Mouse (Mus musculus) embryonic fibroblast, embryonic 13.5 days (primary cell): Measurements from ENCODE around the gene Pcca. TPM values are rescaled to one million over a fixed set of nuclear protein-coding genes. Genes with fewer than 3 reads are reported as not detected.
"Not testable (repeated sequence)": the region's sequence is repeated elsewhere in the genome, so short reads cannot be mapped to it uniquely, and the experiment has no call there.

Experiments used
- H3K27ac ChIP-seq: 2 replicates; pipeline ENCODE4 v1.5.1; 2012; ENCODE audit warnings: low read length, control low read depth, inconsistent platforms; ENCODE audit not compliant: insufficient read depth
- H3K4me1 ChIP-seq: 2 replicates; pipeline ENCODE4 v1.6.1; 2011; ENCODE audit warnings: low read length; ENCODE audit not compliant: control insufficient read depth, insufficient read depth
- H3K4me3 ChIP-seq: 2 replicates; pipeline ENCODE4 v1.5.1; 2011; ENCODE audit warnings: mild to moderate bottlenecking, control low read depth, low read length; ENCODE audit not compliant: insufficient read depth
- CTCF ChIP-seq: IDR thresholded peaks from 2 replicates; pipeline ENCODE4 v1.5.1; 2011; ENCODE audit warnings: mild to moderate bottlenecking, control low read depth, low read length, moderate library complexity, borderline replicate concordance; ENCODE audit not compliant: insufficient read depth
- POLR2A ChIP-seq: IDR thresholded peaks from 2 replicates; pipeline ENCODE4 v1.6.1; 2011; ENCODE audit warnings: low read depth, mild to moderate bottlenecking, control low read depth, low read length, moderate library complexity
- polyA plus RNA-seq: library from polyadenylated mRNA; stranded (reverse); fragments of >200 nt; gene quantifications from 2 replicates; pipeline ENCODE4 v1.2.4, GENCODE M21; 2011; ENCODE audit warnings: low read depth; ENCODE audit not compliant: missing spikeins, insufficient read length

Gene Pcca
- polyA plus RNA-seq, 1 experiment = 30.5 TPM

GRCm38 (mm10) chr14:122557353-122557752 lies 23.2 kb downstream of the Pcca start:
- no peak for TF ChIP-seq POLR2A
- TF ChIP-seq CTCF = no peak
- Histone ChIP-seq H3K27ac (no peak overlapping the region), H3K4me3 (no peak overlapping the region), H3K4me1 (no peaks in the 10 kb centered on the region)

- not testable (repeated sequence) for H3K4me1 ChIP-seq, H3K27ac ChIP-seq, H3K4me3 ChIP-seq
Measured at GRCm38 (mm10) chr14:122560893-122561452, 26.8 kb downstream of the Pcca start.

- no peak overlapping the region for H3K4me3 ChIP-seq
- TF ChIP-seq CTCF = no peak
- TF ChIP-seq POLR2A = no peak
- peaks cover 3% of the 10 kb centered on the region; the same call in 1 of the 2 replicates for H3K4me1 ChIP-seq
Measured at GRCm38 (mm10) chr14:122570862-122571261, 36.7 kb downstream of the Pcca start.

GRCm38 (mm10) chr14:122574064-122574751 lies 40.1 kb downstream of the Pcca start:
- Histone ChIP-seq H3K4me3 (no peak overlapping the region), H3K4me1 (peaks cover 3% of the 10 kb centered on the region; the same call in 1 of the 2 replicates), H3K27ac (no peak overlapping the region)
- no peak for TF ChIP-seq CTCF

More at GRCm38 (mm10) chr14:122570862-122571261, 36.7 kb downstream of the Pcca start:
- no peak overlapping the region for H3K27ac ChIP-seq

- Histone ChIP-seq H3K4me3 (no peak overlapping the region), H3K27ac (no peak overlapping the region), H3K4me1 (peaks cover 3% of the 10 kb centered on the region; the same call in 1 of the 2 replicates)
- TF ChIP-seq CTCF = no peak
- TF ChIP-seq POLR2A = no peak
Measured at GRCm38 (mm10) chr14:122577816-122578215, 43.7 kb downstream of the Pcca start.

GRCm38 (mm10) chr14:122582057-122582456 lies 47.9 kb downstream of the Pcca start:
- H3K4me3 ChIP-seq = no peak overlapping the region
- H3K27ac ChIP-seq = no peak overlapping the region
- no peak for TF ChIP-seq CTCF
- no peak for TF ChIP-seq POLR2A
- no peaks in the 10 kb centered on the region for H3K4me1 ChIP-seq

GRCm38 (mm10) chr14:122582491-122583077 lies 48.5 kb downstream of the Pcca start:
- Histone ChIP-seq H3K27ac (no peak overlapping the region), H3K4me1 (no peaks in the 10 kb centered on the region), H3K4me3 (no peak overlapping the region)
- TF ChIP-seq CTCF (no peak), POLR2A (no peak)

- not testable (repeated sequence) for H3K4me3 ChIP-seq, H3K4me1 ChIP-seq, H3K27ac ChIP-seq
Measured at GRCm38 (mm10) chr14:122584087-122584486, 50.0 kb downstream of the Pcca start.

- H3K27ac ChIP-seq = no peak overlapping the region
- H3K4me3 ChIP-seq = no peak overlapping the region
- no peak for TF ChIP-seq CTCF
- TF ChIP-seq POLR2A = no peak
- H3K4me1 ChIP-seq = no peaks in the 10 kb centered on the region
Measured at GRCm38 (mm10) chr14:122586942-122587341, 52.8 kb downstream of the Pcca start.

- Histone ChIP-seq H3K4me1 (no peaks in the 10 kb centered on the region; the same call in 1 of the 2 replicates), H3K4me3 (no peak overlapping the region), H3K27ac (no peak overlapping the region)
- TF ChIP-seq CTCF (no peak), POLR2A (no peak)
Measured at GRCm38 (mm10) chr14:122597534-122597933, 63.4 kb downstream of the Pcca start.
